Mouse (Mus musculus) stomach, postnatal 0 days (tissue): ENCODE measurements around the gene Mtr.

Experiments used
- CTCF ChIP-seq: IDR thresholded peaks from 2 replicates; pipeline ENCODE4 v1.5.1; 2016; ENCODE audit warnings: antibody characterized with exemption, low read depth, mild to moderate bottlenecking, moderate library complexity
- EP300 ChIP-seq: optimal IDR thresholded peaks from 2 replicates; pipeline ENCODE3; 2016; ENCODE audit warnings: antibody characterized with exemption

- TF ChIP-seq CTCF, result no peak
- TF ChIP-seq EP300, result no peak
These were observed 69.1 kb downstream of the Mtr start for GRCm38 (mm10) chr13:12188804-12189203.
